Mouse (Mus musculus) embryonic facial prominence, embryonic 11.5 days (tissue): ENCODE data around the gene Fbln1. TPM values are rescaled to one million over a fixed set of nuclear protein-coding genes. Genes with fewer than 3 reads are reported as not detected.

Experiments
- ATAC-seq: fragments of 200-750 bp; cut with Nextera tagmentation; replicated peaks from 2 replicates; pipeline ENCODE4 v1.8.0; 2017; ENCODE audit warnings: low read depth; ENCODE audit not compliant: insufficient number of reproducible peaks, low FRiP score, low TSS enrichment
- DNase-seq: peaks from one replicate; pipeline ENCODE4 v3.0.0-alpha.2; 2015; ENCODE audit warnings: low spot score
- H3K27ac ChIP-seq: fragments of 300-500 bp; sonication (generic); replicated peaks from 2 replicates; pipeline ENCODE4 v1.5.1; 2014; ENCODE audit warnings: mild to moderate bottlenecking, low read depth, low read length, control low read depth
- H3K27me3 ChIP-seq: fragments of 300-500 bp; sonication (generic); 2 replicates; pipeline ENCODE4 v1.6.1; 2014; ENCODE audit warnings: mild to moderate bottlenecking, low read length, moderate library complexity, mixed read lengths; ENCODE audit not compliant: control insufficient read depth, insufficient read depth
- H3K36me3 ChIP-seq: fragments of 300-500 bp; sonication (generic); replicated peaks from 2 replicates; pipeline ENCODE4 v1.6.1; 2014; ENCODE audit warnings: low read depth, mild to moderate bottlenecking, low read length, moderate library complexity, mixed read lengths; ENCODE audit not compliant: control insufficient read depth, insufficient read depth
- H3K4me1 ChIP-seq: fragments of 300-500 bp; sonication (generic); 2 replicates; pipeline ENCODE4 v1.6.1; 2014; ENCODE audit warnings: low read length, mixed read lengths; ENCODE audit not compliant: control insufficient read depth, insufficient read depth
- H3K4me2 ChIP-seq: fragments of 300-500 bp; sonication (generic); 2 replicates; pipeline ENCODE4 v1.6.1; 2014; ENCODE audit warnings: low read depth, mild to moderate bottlenecking, control low read depth, low read length, moderate library complexity
- H3K4me3 ChIP-seq: fragments of 300-500 bp; sonication (generic); 2 replicates; pipeline ENCODE4 v1.5.1; 2014; ENCODE audit warnings: low read depth, low read length, control low read depth
- H3K9ac ChIP-seq: fragments of 300-500 bp; sonication (generic); replicated peaks from 2 replicates; pipeline ENCODE4 v1.6.1; 2014; ENCODE audit warnings: mild to moderate bottlenecking, control low read depth, low read length
- H3K9me3 ChIP-seq: fragments of 300-500 bp; sonication (generic); replicated peaks from 2 replicates; pipeline ENCODE4 v1.6.1; 2016; ENCODE audit warnings: mild to moderate bottlenecking, low read length, inconsistent platforms, mixed read lengths; ENCODE audit not compliant: control insufficient read depth
- WGBS: fragments of 180-500 bp; shearing (Covaris S2); extraction: QIAGEN DNeasy Blood & Tissue Kit; methylation state at CpG from one replicate; pipeline ENCODE4 v1.1.7; 2014; 5-methylcytosine and 5-hydroxymethylcytosine counted together
- polyA plus RNA-seq: library from polyadenylated mRNA; unstranded; fragments of >200 nt; fragmentation: Nextera tagmentation; extraction: Ambion mirVana; gene quantifications from 2 replicates; pipeline ENCODE4 v1.2.1, GENCODE M21; 2014

The Fbln1 gene
- 200 and 208 TPM in 2 replicates for polyA plus RNA-seq

DNA sequence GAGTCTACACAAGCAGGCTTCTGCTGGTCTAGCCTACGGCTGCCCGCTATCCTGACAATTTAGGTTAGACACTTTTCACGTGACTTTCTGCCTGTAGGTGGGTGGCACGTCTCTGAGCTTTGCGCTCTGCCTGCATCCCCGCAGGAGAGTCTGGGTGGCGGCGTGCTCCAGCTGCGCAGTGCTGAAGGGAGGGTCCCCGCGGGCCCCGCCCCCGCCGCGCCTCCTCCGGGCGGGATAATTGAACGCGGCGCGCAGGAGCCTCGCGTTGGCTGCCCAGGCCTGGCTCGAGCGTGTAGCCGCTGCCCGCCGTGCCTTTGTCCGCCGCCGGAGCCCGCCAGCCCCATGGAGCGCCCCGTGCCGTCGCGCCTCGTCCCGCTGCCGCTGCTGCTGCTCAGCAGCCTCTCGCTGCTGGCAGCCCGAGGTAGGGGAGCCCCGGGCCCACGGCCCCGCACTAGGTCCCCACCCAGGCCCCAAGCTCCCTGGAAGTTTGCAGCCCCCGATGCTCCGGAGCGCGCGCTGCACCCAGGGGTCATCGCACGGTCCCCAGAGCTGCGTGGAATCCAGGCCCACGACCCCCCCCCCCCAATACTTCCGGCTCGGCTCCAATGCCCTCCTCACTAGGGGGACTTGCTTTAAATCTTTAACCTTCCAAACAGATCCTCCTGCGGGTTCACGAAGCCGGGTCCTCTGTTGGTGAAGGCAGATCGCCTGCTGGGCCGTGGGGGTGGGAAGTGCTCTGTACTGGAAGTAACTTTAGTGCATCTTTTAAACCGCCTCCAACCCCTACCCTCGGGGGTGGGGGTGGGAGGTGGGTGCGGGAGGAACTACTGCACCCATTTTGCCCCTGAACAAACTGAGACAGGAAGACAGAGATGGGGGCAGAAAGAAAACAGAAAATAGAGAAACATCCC is at the start of gene Fbln1:
Fbln1 (plus strand) TSS at position 158 of the 911 bp plus-strand sequence.
- H3K27me3 ChIP-seq = no peaks in the 10 kb centered on the region
- DNase-seq = peak; percentile 92
- peak within 1 kb of the TSS; percentile 82 for H3K4me2 ChIP-seq
- peak within 1 kb of the TSS; percentile 85 for H3K27ac ChIP-seq
- H3K9ac ChIP-seq = peak within 1 kb of the TSS; percentile 97
- H3K4me1 ChIP-seq = no peaks in the 10 kb centered on the region; the same call in 1 of the 2 replicates
- 1% methylated on average over 52 of the region's 64 CpGs for WGBS
- peak within 1 kb of the TSS; percentile 71 for H3K4me3 ChIP-seq
- H3K36me3 ChIP-seq = peaks cover 2% of the 10 kb centered on the region; the same call in 1 of the 2 replicates
- H3K9me3 ChIP-seq = no peaks in the 10 kb centered on the region
- ATAC-seq = peak; percentile 84

GRCm38 (mm10) chr15:85156198-85156597 is 49.6 kb upstream of the Fbln1 start:
- Histone ChIP-seq H3K27ac (no peak overlapping the region), H3K9me3 (no peaks in the 10 kb centered on the region), H3K27me3 (no peaks in the 10 kb centered on the region), H3K4me1 (no peaks in the 10 kb centered on the region), H3K4me2 (no peak overlapping the region), H3K36me3 (no peaks in the 10 kb centered on the region), H3K4me3 (no peak overlapping the region), H3K9ac (no peak overlapping the region)
- DNase-seq (no peak), ATAC-seq (no peak)
- WGBS = 76% methylated on average over 4 of the region's 4 CpGs

DNA sequence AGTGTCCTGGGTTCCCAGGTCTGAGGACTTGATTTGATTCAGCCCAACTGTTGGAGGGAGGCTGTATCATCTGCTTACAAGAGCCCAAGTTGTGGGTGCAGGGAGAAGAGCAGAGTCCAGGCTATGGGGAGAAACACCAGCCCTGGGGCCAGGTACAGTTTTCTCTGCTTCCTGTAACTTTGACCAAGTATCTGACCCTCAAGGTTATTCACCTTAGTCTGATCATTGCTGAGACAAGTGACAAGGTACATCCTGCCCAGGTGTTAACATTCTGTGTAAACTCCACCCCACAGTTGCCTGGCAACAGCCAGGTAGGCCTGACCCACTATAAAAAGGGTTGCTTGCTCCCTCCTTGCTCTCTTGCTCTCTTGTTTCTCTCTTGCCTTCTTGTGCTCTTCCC is 44.3 kb upstream of the Fbln1 start:
- no peak overlapping the region for H3K9ac ChIP-seq
- H3K27me3 ChIP-seq = no peaks in the 10 kb centered on the region
- H3K4me1 ChIP-seq = peaks cover 5% of the 10 kb centered on the region; the same call in 1 of the 2 replicates
- H3K4me3 ChIP-seq = no peak overlapping the region
- no peaks in the 10 kb centered on the region for H3K9me3 ChIP-seq
- no peak for DNase-seq
- ATAC-seq = no peak
- no peaks in the 10 kb centered on the region for H3K36me3 ChIP-seq
- H3K4me2 ChIP-seq = no peak overlapping the region
- H3K27ac ChIP-seq = no peak overlapping the region

- DNase-seq (peak; percentile 69), ATAC-seq (no peak)
- Histone ChIP-seq H3K9me3 (no peaks in the 10 kb centered on the region), H3K4me3 (no peak overlapping the region), H3K9ac (no peak overlapping the region), H3K4me1 (peaks cover 8% of the 10 kb centered on the region), H3K27me3 (no peaks in the 10 kb centered on the region), H3K4me2 (no peak overlapping the region), H3K27ac (peak overlapping the region; percentile 48; the same call in 1 of the 2 replicates), H3K36me3 (no peaks in the 10 kb centered on the region)
- 33% methylated on average over 21 of the region's 21 CpGs for WGBS
These were observed 42.8 kb upstream of the Fbln1 start for GRCm38 (mm10) chr15:85162693-85163663.

DNA sequence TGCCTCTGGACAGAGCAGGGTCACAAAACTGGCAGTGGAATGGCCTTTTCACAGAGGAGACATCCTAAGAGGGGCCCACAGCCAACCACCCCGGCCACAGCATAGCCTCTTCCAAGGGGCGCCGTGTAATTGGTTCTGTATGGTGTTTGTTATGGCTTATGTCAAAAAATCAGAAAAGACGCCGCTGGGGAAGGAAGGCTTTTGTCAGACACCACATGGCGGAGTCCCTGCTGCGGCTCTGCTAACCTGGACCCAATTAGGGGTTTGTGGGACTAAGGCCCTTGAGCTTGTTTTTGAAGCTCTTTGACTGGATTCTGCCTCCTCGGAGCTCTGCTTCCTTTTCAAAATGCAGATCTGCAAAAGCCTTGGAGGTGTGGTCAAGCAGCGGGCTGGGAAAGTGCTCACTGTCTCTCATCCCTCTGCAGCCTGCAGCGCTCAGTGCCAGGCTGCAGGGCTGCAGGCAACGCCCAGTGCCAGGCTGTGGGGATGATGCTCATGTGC is 39.3 kb upstream of the Fbln1 start:
- H3K27me3 ChIP-seq = no peaks in the 10 kb centered on the region
- peak; percentile 92 for DNase-seq
- H3K36me3 ChIP-seq = no peaks in the 10 kb centered on the region
- peak overlapping the region; percentile 85 for H3K27ac ChIP-seq
- no peak overlapping the region for H3K4me2 ChIP-seq
- ATAC-seq = peak; percentile 77
- H3K9ac ChIP-seq = peak overlapping the region; percentile 10; the same call in 1 of the 2 replicates
- 9% methylated on average over 11 of the region's 11 CpGs for WGBS
- H3K9me3 ChIP-seq = no peaks in the 10 kb centered on the region
- H3K4me1 ChIP-seq = peaks cover 8% of the 10 kb centered on the region
- no peak overlapping the region for H3K4me3 ChIP-seq

- 40% methylated on average over 12 of the region's 12 CpGs for WGBS
- Histone ChIP-seq H3K4me1 (peaks cover 8% of the 10 kb centered on the region), H3K4me3 (no peak overlapping the region), H3K4me2 (no peak overlapping the region), H3K9ac (no peak overlapping the region), H3K27me3 (no peaks in the 10 kb centered on the region), H3K9me3 (no peaks in the 10 kb centered on the region), H3K27ac (peak overlapping the region; percentile 85), H3K36me3 (no peaks in the 10 kb centered on the region)
- DNase-seq (no peak), ATAC-seq (no peak)
These were observed 38.6 kb upstream of the Fbln1 start for GRCm38 (mm10) chr15:85167086-85167679.

GRCm38 (mm10) chr15:85172054-85172453 is 33.7 kb upstream of the Fbln1 start:
- peaks cover 4% of the 10 kb centered on the region; the same call in 1 of the 2 replicates for H3K4me1 ChIP-seq

More at GRCm38 (mm10) chr15:85172054-85172453, 33.7 kb upstream of the Fbln1 start:
- Histone ChIP-seq H3K4me2 (no peak overlapping the region), H3K27me3 (no peaks in the 10 kb centered on the region), H3K9ac (no peak overlapping the region), H3K27ac (no peak overlapping the region), H3K4me3 (no peak overlapping the region), H3K9me3 (no peaks in the 10 kb centered on the region), H3K36me3 (no peaks in the 10 kb centered on the region)
- WGBS = 51% methylated on average over 2 of the region's 2 CpGs
- no peak for DNase-seq
- ATAC-seq = no peak
